Mouse (Mus musculus): ENCODE results near the gene Otof. TPM values are rescaled to one million over a fixed set of nuclear protein-coding genes. Genes with fewer than 3 reads are reported as not detected.

Gene Otof
- total RNA-seq, 2 experiments from 2014 or later, result 3.9 to 4.0 TPM

- no peak for DNase-seq (ENCODE audit: extremely low spot score in 1 of 2, low spot score in 1 of 2)
Measured at GRCm38 (mm10) chr5:30427406-30427805, 34.3 kb downstream of the Otof start.

DNA sequence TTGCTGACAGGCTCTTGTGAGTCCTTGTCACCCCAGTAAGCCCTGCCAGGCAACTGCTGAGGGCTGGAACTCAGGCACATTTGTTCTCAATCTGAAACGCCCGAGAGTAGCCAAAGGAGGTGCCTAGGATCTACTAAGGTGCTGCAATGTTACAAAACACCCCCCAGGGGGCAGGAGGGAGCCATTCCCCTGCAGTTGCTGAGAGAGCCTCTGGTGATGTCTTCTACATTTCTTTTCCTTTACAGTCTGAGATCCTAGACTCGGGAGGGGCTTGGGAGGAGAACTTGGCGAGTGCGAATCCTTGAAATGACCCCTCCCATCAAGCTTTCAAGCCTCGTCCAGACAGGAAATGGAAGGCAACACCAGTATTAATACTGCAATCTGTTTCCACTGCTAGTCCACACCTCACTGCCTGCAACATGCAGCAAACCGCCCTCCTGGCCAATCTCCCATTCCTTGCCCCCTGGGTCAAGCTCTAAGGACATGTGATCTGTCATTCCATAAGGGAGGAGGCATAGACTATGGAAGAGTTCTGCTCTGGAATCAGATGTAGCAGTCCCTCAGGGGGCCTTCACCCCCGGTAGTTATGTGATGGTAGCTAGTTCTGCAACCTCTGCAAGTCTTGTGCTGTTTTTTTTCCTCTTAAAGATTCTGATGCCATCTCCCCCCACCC lies 38.0 kb downstream of the Otof start:
- peak; percentile 56 to 71 for DNase-seq (ENCODE audit: extremely low spot score in 1 of 2, low spot score in 1 of 2)

- no peak for DNase-seq (ENCODE audit: extremely low spot score in 1 of 2, low spot score in 1 of 2)
Measured at GRCm38 (mm10) chr5:30423121-30423520, 38.6 kb downstream of the Otof start.

GRCm38 (mm10) chr5:30416665-30417064 lies 45.1 kb downstream of the Otof start:
- no peak for DNase-seq (ENCODE audit: extremely low spot score in 1 of 2, low spot score in 1 of 2)

DNA sequence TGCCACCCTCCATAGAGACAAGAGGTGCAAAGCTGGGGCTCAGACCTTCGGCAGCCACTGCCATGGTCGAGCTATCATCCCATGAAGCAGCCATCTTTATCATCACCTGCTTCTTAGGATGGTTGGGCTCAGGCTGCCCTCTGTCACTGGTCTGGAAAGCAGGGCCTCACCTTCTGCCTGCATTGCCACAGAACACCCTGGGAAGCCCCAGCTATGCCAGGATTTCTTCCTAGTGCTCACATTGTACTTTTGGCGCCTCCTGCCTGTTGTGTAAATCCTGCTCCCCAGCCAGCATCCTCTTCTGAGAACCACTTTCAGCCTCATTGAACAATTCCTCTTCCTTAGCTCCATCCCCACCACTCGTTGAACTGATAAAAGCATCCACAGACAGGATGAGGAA lies 45.9 kb downstream of the Otof start:
- no peak for DNase-seq (ENCODE audit: extremely low spot score in 1 of 2, low spot score in 1 of 2)

- no peak for DNase-seq (ENCODE audit: extremely low spot score in 1 of 2, low spot score in 1 of 2)
Measured at GRCm38 (mm10) chr5:30415381-30415780, 46.4 kb downstream of the Otof start.

DNA sequence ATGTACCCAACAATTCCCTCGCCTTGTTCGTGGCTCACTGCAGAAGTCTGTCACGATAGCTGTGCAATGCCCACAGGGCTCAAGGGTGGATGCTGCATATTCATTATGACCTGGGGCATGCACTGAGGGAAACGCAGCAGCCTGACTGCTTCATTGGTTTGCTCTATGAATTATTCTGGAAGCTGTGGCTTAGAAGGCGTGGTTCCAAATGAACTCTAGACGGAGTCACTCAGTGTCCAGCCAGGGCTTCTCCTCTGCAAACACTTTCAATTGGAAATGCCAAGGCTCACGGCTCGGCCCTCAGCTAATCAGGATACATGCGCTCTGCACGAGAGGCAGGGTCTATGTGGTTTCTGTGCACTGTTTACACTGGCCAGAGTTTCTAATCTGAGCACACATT lies 50.2 kb downstream of the Otof start:
- DNase-seq (ENCODE audit: extremely low spot score in 1 of 2, low spot score in 1 of 2), result no peak

DNA sequence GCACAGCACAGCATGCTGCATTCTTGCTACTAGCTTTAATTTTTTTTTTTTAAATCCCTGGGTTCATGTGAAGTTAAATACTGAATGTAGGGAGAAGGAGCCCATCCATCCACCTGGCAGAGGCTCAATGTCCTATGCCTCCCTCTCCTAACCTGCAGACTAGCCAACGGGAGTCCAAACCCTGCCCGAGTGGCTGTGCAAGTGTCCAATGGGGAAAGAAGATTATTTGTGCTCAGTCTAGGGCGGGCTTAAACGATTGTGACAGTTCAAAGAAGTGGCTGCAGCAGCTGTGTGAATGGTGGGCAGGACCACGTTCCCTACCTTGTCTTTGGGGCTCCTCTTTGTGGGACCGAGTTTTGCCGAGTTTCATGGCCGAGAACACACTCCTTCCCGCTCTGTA lies 54.9 kb downstream of the Otof start:
- DNase-seq (ENCODE audit: extremely low spot score in 1 of 2, low spot score in 1 of 2), result no peak

GRCm38 (mm10) chr5:30401165-30401564 lies 60.6 kb downstream of the Otof start:
- DNase-seq (ENCODE audit: extremely low spot score in 1 of 2, low spot score in 1 of 2), result no peak

DNA sequence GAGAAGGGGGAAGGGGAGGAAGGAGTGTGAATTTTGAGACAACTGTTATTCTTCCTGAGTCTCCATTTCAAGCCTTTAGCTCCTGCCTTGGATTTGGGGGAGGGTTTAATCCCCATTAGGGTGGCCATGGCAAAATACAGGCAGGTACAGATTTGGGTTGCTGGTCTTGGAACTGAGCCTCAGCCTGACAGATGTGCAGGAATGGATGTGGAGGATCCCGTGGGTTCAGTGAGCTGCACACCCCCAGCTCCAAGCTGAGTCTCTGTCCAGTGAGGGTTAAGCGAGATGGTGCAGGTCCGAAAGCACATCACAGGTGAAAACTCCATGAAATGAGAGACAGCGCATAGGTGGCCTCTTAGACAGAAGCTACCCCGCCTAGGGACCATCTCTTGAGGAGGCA lies 61.2 kb downstream of the Otof start:
- DNase-seq (ENCODE audit: extremely low spot score in 1 of 2, low spot score in 1 of 2), result no peak

- peak; percentile 64 to 86 for DNase-seq (ENCODE audit: extremely low spot score in 1 of 2, low spot score in 1 of 2)
Measured at GRCm38 (mm10) chr5:30391473-30391872, 70.3 kb downstream of the Otof start.

- DNase-seq (ENCODE audit: extremely low spot score in 1 of 2, low spot score in 1 of 2), result no peak
Measured at GRCm38 (mm10) chr5:30389836-30390235, 71.9 kb downstream of the Otof start.

DNA sequence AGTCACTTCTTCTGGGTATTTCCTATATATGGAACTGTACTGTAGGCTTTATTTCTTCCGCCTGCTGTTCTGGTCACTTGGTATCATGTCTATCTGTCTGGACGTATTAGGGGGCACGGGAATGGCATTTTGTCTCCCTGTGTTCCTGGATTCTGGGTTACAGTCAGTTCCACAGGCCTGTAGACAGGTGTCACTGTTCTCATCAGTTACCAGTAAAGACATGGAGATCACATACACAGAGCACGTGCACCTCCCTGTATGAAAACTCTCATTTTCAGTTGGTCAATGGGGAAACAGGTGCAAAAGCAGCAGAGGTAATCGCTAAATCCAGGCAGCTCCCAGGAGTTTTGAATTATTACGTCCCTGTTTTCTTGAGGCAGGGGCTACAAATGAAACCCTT lies 74.0 kb downstream of the Otof start:
- no peak for DNase-seq (ENCODE audit: extremely low spot score in 1 of 2, low spot score in 1 of 2)

- DNase-seq (ENCODE audit: extremely low spot score in 1 of 2, low spot score in 1 of 2), result no peak
Measured at GRCm38 (mm10) chr5:30382876-30383275, 78.9 kb downstream of the Otof start.

GRCm38 (mm10) chr5:30369426-30369825 lies 92.3 kb downstream of the Otof start:
- DNase-seq (ENCODE audit: extremely low spot score in 1 of 2, low spot score in 1 of 2), result no peak

- DNase-seq (ENCODE audit: extremely low spot score in 1 of 2, low spot score in 1 of 2), result no peak
Measured at GRCm38 (mm10) chr5:30367405-30367804, 94.3 kb downstream of the Otof start.

DNA sequence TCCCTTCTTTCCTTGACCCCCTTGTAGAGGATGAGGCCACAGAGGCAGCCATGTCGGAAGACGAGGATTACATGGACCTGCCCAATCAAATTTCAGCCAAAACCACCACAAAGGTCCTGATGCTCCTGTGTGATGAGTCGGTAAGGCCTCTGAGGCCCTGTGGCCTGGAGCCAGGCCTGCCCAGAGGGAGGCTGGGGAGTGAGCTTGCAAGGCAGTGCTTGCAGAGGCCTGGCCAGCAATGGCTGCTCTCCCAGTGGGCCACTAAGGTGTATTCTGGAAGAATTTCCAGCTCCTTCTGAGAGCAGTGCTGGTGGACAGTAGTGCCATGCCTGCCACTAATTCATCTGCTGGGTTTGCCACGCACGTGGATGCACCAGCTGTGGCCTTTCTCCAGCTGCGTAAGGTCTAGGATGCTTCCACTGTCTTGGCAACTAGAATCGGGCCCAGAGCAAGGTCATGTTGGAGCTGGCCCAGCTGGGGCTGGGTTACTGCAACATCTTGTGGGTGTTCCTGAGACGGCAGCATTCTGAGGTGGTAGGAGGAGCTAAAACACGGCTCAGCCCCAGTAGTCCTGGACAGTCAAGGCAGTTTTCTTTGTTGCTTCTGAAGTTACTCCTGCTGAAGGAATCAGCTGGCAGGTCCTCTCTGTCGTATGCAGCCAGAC lies 103.2 kb downstream of the Otof start:
- no peak for DNase-seq (ENCODE audit: extremely low spot score in 1 of 2, low spot score in 1 of 2)

DNA sequence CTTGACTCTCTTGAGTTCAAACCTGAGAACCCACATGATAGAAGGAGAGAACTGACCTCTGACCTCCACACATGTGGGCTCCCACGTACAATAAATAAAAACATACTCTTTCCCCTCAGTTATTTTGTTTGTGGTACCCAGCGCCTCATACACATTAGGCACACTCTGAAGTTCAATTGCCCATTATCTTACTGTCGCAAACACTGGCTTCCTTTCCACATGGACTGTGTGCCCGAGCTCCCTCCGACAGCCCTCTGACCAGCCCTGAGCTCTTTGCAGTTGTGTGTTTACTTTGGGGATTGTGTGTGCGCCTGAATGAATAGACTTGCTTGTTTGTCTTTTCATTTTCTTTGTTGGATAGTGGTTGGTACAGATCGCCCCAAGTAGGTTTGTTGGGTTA lies 105.1 kb downstream of the Otof start:
- no peak for DNase-seq (ENCODE audit: extremely low spot score in 1 of 2, low spot score in 1 of 2)

GRCm38 (mm10) chr5:30355559-30356159 lies 106.1 kb downstream of the Otof start:
- DNase-seq (ENCODE audit: extremely low spot score in 1 of 2, low spot score in 1 of 2), result no peak

DNA sequence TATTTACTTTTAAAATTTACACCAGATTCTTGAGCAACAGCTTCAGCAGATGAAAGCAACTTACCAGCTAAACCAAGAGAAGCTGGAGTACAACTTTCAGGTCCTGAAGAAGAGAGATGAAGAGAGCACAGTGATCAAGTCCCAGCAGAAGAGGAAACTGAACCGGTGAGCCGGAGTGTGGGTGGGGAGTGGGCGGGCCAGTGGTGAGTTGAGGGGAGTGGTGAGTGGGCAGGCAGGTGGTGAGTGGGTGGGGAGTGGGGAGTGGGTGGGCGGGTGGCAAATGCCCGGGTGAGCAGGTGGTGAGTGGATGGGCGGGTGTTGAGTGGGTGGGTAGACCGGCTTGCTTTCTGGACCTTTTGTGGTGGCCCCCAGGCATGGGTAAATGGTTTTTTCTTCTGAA lies 106.6 kb downstream of the Otof start:
- no peak for DNase-seq (ENCODE audit: extremely low spot score in 1 of 2, low spot score in 1 of 2)

- DNase-seq (ENCODE audit: extremely low spot score in 1 of 2, low spot score in 1 of 2), result no peak
Measured at GRCm38 (mm10) chr5:30353605-30354004, 108.1 kb downstream of the Otof start.

DNA sequence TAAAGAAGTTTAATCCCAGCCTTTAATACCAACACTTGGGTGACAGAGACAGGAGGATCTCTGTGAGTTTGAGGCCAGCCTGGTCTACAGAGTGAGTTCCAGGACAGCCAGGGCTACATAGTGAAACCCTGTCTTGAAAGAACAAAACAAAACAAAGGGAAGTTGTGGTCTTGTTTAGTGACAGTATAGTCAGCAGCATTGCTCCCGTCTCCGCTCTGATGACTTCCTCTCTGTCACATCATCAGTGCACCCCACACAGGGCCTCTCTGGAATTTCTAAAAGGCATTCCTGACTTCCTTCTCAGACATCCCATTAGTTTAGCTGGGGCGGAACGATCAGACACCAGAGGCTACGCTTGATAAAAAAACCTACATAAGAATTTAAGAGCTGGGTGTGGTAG lies 117.8 kb downstream of the Otof start:
- DNase-seq (ENCODE audit: extremely low spot score in 1 of 2, low spot score in 1 of 2), result no peak
